Mouse (Mus musculus) ES-E14 (cell line): Measurements from ENCODE around the gene Invs. TPM values are rescaled to one million over a fixed set of nuclear protein-coding genes. Genes with fewer than 3 reads are reported as not detected.

ENCODE experiments used
- DNase-seq: peaks from one replicate; pipeline ENCODE4 v3.0.0-alpha.2; 2013; ENCODE audit warnings: low read depth, low spot score
- H3K27ac ChIP-seq: 2 replicates; pipeline ENCODE4 v1.5.1; 2012; ENCODE audit warnings: low read depth, mild to moderate bottlenecking, low read length, moderate library complexity, mixed read lengths; ENCODE audit not compliant: poor library complexity, insufficient read depth, severe bottlenecking
- H3K36me3 ChIP-seq: 2 replicates; pipeline ENCODE4 v1.6.1; 2012; ENCODE audit warnings: mild to moderate bottlenecking, low read length, moderate library complexity, mixed read lengths; ENCODE audit not compliant: control insufficient read depth, poor library complexity, insufficient read depth, severe bottlenecking
- H3K4me1 ChIP-seq, 2 experiments: fragments of 150-350 bp in 1 of 2; sonication (generic) in 1 of 2; 2 replicates each; pipeline ENCODE4 v1.6.1; 2012; ENCODE audit warnings: low read length in 2 of 2, mild to moderate bottlenecking in 1 of 2, mixed read lengths in 1 of 2; ENCODE audit not compliant: control insufficient read depth in 2 of 2, insufficient read depth in 2 of 2, poor library complexity in 1 of 2
- H3K4me3 ChIP-seq, 2 experiments: fragments of 150-350 bp in 1 of 2; sonication (generic) in 1 of 2; 2 replicates each; pipeline ENCODE4 v1.5.1; 2012; ENCODE audit warnings: low read length in 2 of 2, low read depth in 1 of 2, mild to moderate bottlenecking in 1 of 2, mixed read lengths in 1 of 2; ENCODE audit not compliant: insufficient read depth in 1 of 2, poor library complexity in 1 of 2, severe bottlenecking in 1 of 2
- H3K9ac ChIP-seq: 2 replicates; pipeline ENCODE4 v1.6.1; 2012; ENCODE audit warnings: low read depth, mild to moderate bottlenecking, low read length, mixed read lengths; ENCODE audit not compliant: poor library complexity, insufficient read depth, severe bottlenecking
- H3K9me3 ChIP-seq: fragments of 150-350 bp; sonication (generic); 2 replicates; pipeline ENCODE4 v1.6.1; 2012; ENCODE audit warnings: low read depth, mild to moderate bottlenecking, low read length; ENCODE audit not compliant: control insufficient read depth, insufficient read depth
- CHD2 ChIP-seq: IDR thresholded peaks from 2 replicates; pipeline ENCODE4 v1.6.1; 2014; ENCODE audit warnings: mild to moderate bottlenecking, low read depth, low read length, inconsistent platforms
- HCFC1 ChIP-seq: IDR thresholded peaks from 2 replicates; pipeline ENCODE4 v1.6.1; 2012; ENCODE audit warnings: low read length, inconsistent platforms, borderline replicate concordance; ENCODE audit not compliant: insufficient read depth
- MAFK ChIP-seq: IDR thresholded peaks from 2 replicates; pipeline ENCODE4 v1.6.1; 2014; ENCODE audit warnings: mild to moderate bottlenecking, low read depth, low read length, inconsistent platforms; ENCODE audit not compliant: insufficient read depth
- ZC3H11A ChIP-seq: IDR thresholded peaks from 2 replicates; pipeline ENCODE4 v1.6.1; 2012; ENCODE audit warnings: low read depth, mild to moderate bottlenecking, inconsistent platforms, low read length, borderline replicate concordance
- ZNF384 ChIP-seq: IDR thresholded peaks from 2 replicates; pipeline ENCODE4 v1.6.1; 2012; ENCODE audit warnings: low read depth, low read length, inconsistent platforms
- in situ Hi-C, 2 experiments: fragments of 600-800 bp; cut with MboI; formaldehyde crosslinking; loops; one replicate each; pipeline ENCODE4 v1.15.1; 2025; ENCODE audit warnings: low sequenced_read_pairs in 2 of 2, inconsistent platforms in 1 of 2; ENCODE audit not compliant: unreplicated experiment in 2 of 2
- total RNA-seq: library from RNA; depleted of rRNA; stranded (reverse); fragments of 300-350 nt; gene quantifications from 2 replicates; pipeline ENCODE4 v1.2.3, GENCODE M21; 2012

The Invs gene
- total RNA-seq, 1 experiment = 3.6 TPM

GRCm38 (mm10) chr4:48407350-48408039 is 127.9 kb downstream of the Invs start:
- no peak overlapping the region for H3K9ac ChIP-seq
- in situ Hi-C loops = loop anchor here in 1 of 2 experiments (10.0 kb wide), 1 partner anchor 993 kb away; no protein-coding TSS in a partner anchor
- peak overlapping the region; percentile 35 to 62; a peak in 3 of 4 replicates for H3K4me3 ChIP-seq

GRCm38 (mm10) chr4:48413473-48413872 is 133.9 kb downstream of the Invs start:
- no peak overlapping the region for H3K9ac ChIP-seq
- no peaks in the 10 kb centered on the region for H3K9me3 ChIP-seq
- H3K27ac ChIP-seq = no peak overlapping the region
- no peak for DNase-seq
- no peaks in the 10 kb centered on the region for H3K4me1 ChIP-seq
- TF ChIP-seq CHD2 (no peak), MAFK (no peak), ZNF384 (no peak), ZC3H11A (no peak), HCFC1 (no peak)
- in situ Hi-C loops = no loop called here
- no peaks in the 10 kb centered on the region for H3K36me3 ChIP-seq
- no peak overlapping the region for H3K4me3 ChIP-seq

More at GRCm38 (mm10) chr4:48407350-48408039, 127.9 kb downstream of the Invs start:
- H3K4me1 ChIP-seq = no peaks in the 10 kb centered on the region; a peak in 1 of 4 replicates
- no peak overlapping the region for H3K27ac ChIP-seq
- no peaks in the 10 kb centered on the region for H3K9me3 ChIP-seq
- TF ChIP-seq HCFC1 (no peak), CHD2 (no peak), MAFK (no peak), ZC3H11A (peak; percentile 95), ZNF384 (no peak)
- peak; percentile 88 for DNase-seq
- H3K36me3 ChIP-seq = no peaks in the 10 kb centered on the region

- Histone ChIP-seq H3K9ac (no peak overlapping the region), H3K4me1 (peaks cover 0 to 2% of the 10 kb centered on the region in 2 experiments; a peak in 1 of 4 replicates), H3K36me3 (0 out of 2 replicates have a peak, but pooled peaks cover 2% of the 10 kb centered on the region), H3K4me3 (no peak overlapping the region), H3K9me3 (no peaks in the 10 kb centered on the region), H3K27ac (no peak overlapping the region)
- TF ChIP-seq HCFC1 (no peak), ZNF384 (no peak), MAFK (no peak), ZC3H11A (no peak), CHD2 (no peak)
- in situ Hi-C loops = no loop called here
- DNase-seq = no peak
Observed at GRCm38 (mm10) chr4:48415838-48416335, 136.3 kb downstream of the Invs start.

- Histone ChIP-seq H3K4me3 (no peak overlapping the region), H3K9me3 (no peaks in the 10 kb centered on the region), H3K4me1 (peaks cover 0 to 2% of the 10 kb centered on the region in 2 experiments; a peak in 1 of 4 replicates), H3K27ac (no peak overlapping the region), H3K9ac (no peak overlapping the region), H3K36me3 (peaks cover 8% of the 10 kb centered on the region; the same call in 1 of the 2 replicates)
- TF ChIP-seq HCFC1 (no peak), ZNF384 (no peak), CHD2 (no peak), MAFK (no peak), ZC3H11A (no peak)
- DNase-seq = no peak
- in situ Hi-C loops = no loop called here
Observed at GRCm38 (mm10) chr4:48418831-48419468, 139.4 kb downstream of the Invs start.
